Mouse (Mus musculus) neural tube, embryonic 15.5 days (tissue): ENCODE data around the gene Gm49354. TPM values are rescaled to one million over a fixed set of nuclear protein-coding genes. Genes with fewer than 3 reads are reported as not detected.
"Not testable (repeated sequence)": the region's sequence is repeated elsewhere in the genome, so short reads cannot be mapped to it uniquely, and the experiment has no call there.

Source experiments
- ATAC-seq: fragments of 200-750 bp; cut with Nextera tagmentation; 2 replicates; pipeline ENCODE4 v1.8.0; 2017; ENCODE audit warnings: mild to moderate bottlenecking, moderate TSS enrichment, moderate library complexity; ENCODE audit not compliant: low FRiP score
- H3K27ac ChIP-seq: fragments of 300-500 bp; sonication (generic); replicated peaks from 2 replicates; pipeline ENCODE4 v1.5.1; 2015; ENCODE audit warnings: mild to moderate bottlenecking, inconsistent platforms
- H3K27me3 ChIP-seq: fragments of 300-500 bp; sonication (generic); replicated peaks from 2 replicates; pipeline ENCODE4 v1.6.1; 2015; ENCODE audit warnings: inconsistent platforms
- H3K36me3 ChIP-seq: fragments of 300-500 bp; sonication (generic); 2 replicates; pipeline ENCODE4 v1.6.1; 2015; ENCODE audit warnings: inconsistent platforms
- H3K4me1 ChIP-seq: fragments of 300-500 bp; sonication (generic); 2 replicates; pipeline ENCODE4 v1.6.1; 2015; ENCODE audit warnings: inconsistent platforms
- H3K4me2 ChIP-seq: fragments of 300-500 bp; sonication (generic); 2 replicates; pipeline ENCODE4 v1.6.1; 2015; ENCODE audit warnings: inconsistent platforms, mild to moderate bottlenecking, moderate library complexity
- H3K4me3 ChIP-seq: fragments of 300-500 bp; sonication (generic); replicated peaks from 2 replicates; pipeline ENCODE4 v1.5.1; 2015; ENCODE audit warnings: mild to moderate bottlenecking, inconsistent platforms
- H3K9ac ChIP-seq: fragments of 300-500 bp; sonication (generic); replicated peaks from 2 replicates; pipeline ENCODE4 v1.6.1; 2015; ENCODE audit warnings: mild to moderate bottlenecking, inconsistent platforms
- H3K9me3 ChIP-seq: fragments of 300-500 bp; sonication (generic); replicated peaks from 2 replicates; pipeline ENCODE4 v1.6.1; 2016; ENCODE audit warnings: inconsistent platforms
- whole genome bisulfite sequencing: fragments of 180-500 bp; shearing (Covaris S2); methylation state at CpG from one replicate; pipeline ENCODE4 v1.1.7; 2015; ENCODE audit warnings: mixed read lengths; 5-methylcytosine and 5-hydroxymethylcytosine counted together
- polyA plus RNA-seq: library from polyadenylated mRNA; unstranded; fragments of >200 nt; fragmentation: Nextera tagmentation; extraction: Ambion mirVana; gene quantifications from 2 replicates; pipeline ENCODE4 v1.2.1, GENCODE M21; 2015

Gene Gm49354
- polyA plus RNA-seq, 1 experiment from 2014 or later: not detected

GRCm38 (mm10) chr13:59795807-59796465 is 13.9 kb upstream of the Gm49354 start:
- H3K4me2 ChIP-seq: no peak overlapping the region
- no peaks in the 10 kb centered on the region for H3K4me1 ChIP-seq
- no peak overlapping the region for H3K27ac ChIP-seq
- no peaks in the 10 kb centered on the region for H3K27me3 ChIP-seq
- peaks cover 91% of the 10 kb centered on the region for H3K36me3 ChIP-seq
- H3K9ac ChIP-seq: no peak overlapping the region
- ATAC-seq: no peak
- no peaks in the 10 kb centered on the region for H3K9me3 ChIP-seq
- WGBS: 95% methylated on average over 6 of the region's 6 CpGs
- H3K4me3 ChIP-seq: no peak overlapping the region

GRCm38 (mm10) chr13:59794786-59795185 is 12.7 kb upstream of the Gm49354 start:
- Histone ChIP-seq H3K9me3 (no peaks in the 10 kb centered on the region), H3K9ac (no peak overlapping the region), H3K27me3 (no peaks in the 10 kb centered on the region), H3K4me2 (no peak overlapping the region), H3K4me3 (no peak overlapping the region), H3K27ac (no peak overlapping the region), H3K4me1 (no peaks in the 10 kb centered on the region), H3K36me3 (peaks cover 90% of the 10 kb centered on the region)
- 97% methylated on average over 1 of the region's 1 CpGs for WGBS
- ATAC-seq: no peak

GRCm38 (mm10) chr13:59779744-59780264 is 2.2 kb downstream of the Gm49354 start:
- H3K9ac ChIP-seq, H3K4me3 ChIP-seq, H3K4me2 ChIP-seq, ATAC-seq, H3K27me3 ChIP-seq, H3K27ac ChIP-seq, H3K4me1 ChIP-seq, H3K9me3 ChIP-seq: not testable (repeated sequence)
- H3K36me3 ChIP-seq: peaks cover 95% of the 10 kb centered on the region
- WGBS: 96% methylated on average over 1 of the region's 1 CpGs

DNA sequence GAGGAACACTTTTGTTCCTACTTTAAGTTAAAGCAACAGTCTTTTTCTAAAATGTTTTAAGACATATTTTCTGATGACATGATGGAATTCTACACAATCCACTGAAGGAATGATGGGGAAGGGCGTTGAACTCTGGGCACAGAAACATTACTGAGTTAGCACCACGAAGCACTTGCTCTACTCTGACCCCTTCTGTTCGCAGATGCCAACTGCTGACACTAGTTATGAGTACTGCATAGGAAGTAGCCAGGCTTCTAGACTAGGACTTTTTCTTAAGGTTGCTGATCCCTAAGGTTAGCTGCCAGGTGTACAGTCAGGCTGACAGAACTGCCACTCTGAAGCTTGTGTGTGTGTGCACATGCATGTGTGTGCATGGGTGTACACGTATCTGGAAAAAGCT is 2.8 kb downstream of the Gm49354 start:
- no peaks in the 10 kb centered on the region for H3K4me1 ChIP-seq
- no peak overlapping the region for H3K4me2 ChIP-seq
- H3K27ac ChIP-seq: no peak overlapping the region
- H3K36me3 ChIP-seq: peaks cover 91% of the 10 kb centered on the region
- H3K9me3 ChIP-seq: no peaks in the 10 kb centered on the region
- 88% methylated on average over 4 of the region's 4 CpGs for WGBS
- ATAC-seq: no peak
- H3K9ac ChIP-seq: no peak overlapping the region
- no peak overlapping the region for H3K4me3 ChIP-seq
- H3K27me3 ChIP-seq: no peaks in the 10 kb centered on the region

GRCm38 (mm10) chr13:59775168-59775567 is 6.9 kb downstream of the Gm49354 start:
- Histone ChIP-seq H3K27me3 (no peaks in the 10 kb centered on the region), H3K9ac (no peak overlapping the region), H3K9me3 (no peaks in the 10 kb centered on the region), H3K4me2 (no peak overlapping the region), H3K27ac (no peak overlapping the region), H3K4me3 (no peak overlapping the region), H3K36me3 (peaks cover 62% of the 10 kb centered on the region), H3K4me1 (peaks cover 10% of the 10 kb centered on the region)
- WGBS: 87% methylated on average over 3 of the region's 3 CpGs
- no peak for ATAC-seq

DNA sequence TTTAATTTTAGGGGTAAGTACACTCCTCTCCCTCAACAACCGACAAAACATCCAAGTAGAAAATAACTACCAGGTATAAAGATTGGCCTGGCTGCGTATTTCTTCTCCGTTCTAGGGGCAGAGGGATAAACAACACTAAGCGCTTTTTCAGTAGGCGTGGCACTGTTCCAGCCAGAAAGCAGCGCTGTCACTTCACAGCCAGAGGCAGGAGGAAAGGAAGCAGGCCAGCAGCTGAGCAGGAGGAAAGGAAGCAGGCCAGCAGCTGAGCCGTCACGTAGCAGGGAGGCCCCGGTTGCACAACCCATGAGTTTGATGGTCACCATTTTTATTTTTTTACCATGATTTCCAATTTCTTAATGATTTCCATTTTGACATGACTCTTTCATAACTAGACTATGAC is 10.8 kb downstream of the Gm49354 start:
- Histone ChIP-seq H3K4me2 (peak overlapping the region; percentile 74), H3K27ac (peak overlapping the region; percentile 99), H3K4me3 (peak overlapping the region; percentile 91; the same call in 1 of the 2 replicates), H3K9ac (no peak overlapping the region), H3K4me1 (peaks cover 39% of the 10 kb centered on the region), H3K9me3 (no peaks in the 10 kb centered on the region), H3K27me3 (no peaks in the 10 kb centered on the region), H3K36me3 (peaks cover 26% of the 10 kb centered on the region)
- 61% methylated on average over 9 of the region's 9 CpGs for WGBS
- no peak for ATAC-seq

GRCm38 (mm10) chr13:59770847-59771246 is 11.2 kb downstream of the Gm49354 start:
- peaks cover 43% of the 10 kb centered on the region for H3K4me1 ChIP-seq
- peak overlapping the region; percentile 80 for H3K9ac ChIP-seq
- H3K27me3 ChIP-seq: no peaks in the 10 kb centered on the region
- H3K27ac ChIP-seq: peak overlapping the region; percentile 99
- peak overlapping the region; percentile 91 for H3K4me3 ChIP-seq
- peaks cover 22% of the 10 kb centered on the region for H3K36me3 ChIP-seq
- no peaks in the 10 kb centered on the region for H3K9me3 ChIP-seq
- ATAC-seq: no peak
- H3K4me2 ChIP-seq: peak overlapping the region; percentile 74
- 70% methylated on average over 9 of the region's 9 CpGs for WGBS

DNA sequence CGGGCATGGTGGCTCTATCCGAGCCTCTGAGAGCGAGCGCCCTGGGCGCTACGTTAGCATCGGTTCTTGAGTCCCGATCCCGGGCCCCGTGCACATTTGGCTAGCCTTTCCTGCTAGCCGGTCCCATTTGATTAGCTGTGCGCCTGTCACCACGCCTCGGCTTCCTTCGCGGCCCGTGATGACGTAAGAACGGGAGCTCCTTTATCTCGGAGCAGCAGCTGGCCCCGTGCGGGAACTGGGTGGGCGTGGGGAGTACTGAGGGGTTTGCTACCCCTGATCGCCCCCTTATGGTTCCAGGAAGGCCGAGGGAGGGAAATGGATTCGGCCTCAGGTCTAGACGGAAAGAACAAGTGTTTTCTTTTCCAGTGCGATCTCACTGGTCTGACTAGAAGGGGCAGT is 11.9 kb downstream of the Gm49354 start:
- ATAC-seq: peak; percentile 90
- Histone ChIP-seq H3K9ac (peak overlapping the region; percentile 80), H3K36me3 (peaks cover 17% of the 10 kb centered on the region), H3K27ac (peak overlapping the region; percentile 99), H3K4me1 (peaks cover 47% of the 10 kb centered on the region), H3K4me3 (peak overlapping the region; percentile 91), H3K27me3 (no peaks in the 10 kb centered on the region), H3K4me2 (peak overlapping the region; percentile 74), H3K9me3 (no peaks in the 10 kb centered on the region)
- under 1% methylated on average over 28 of the region's 28 CpGs for WGBS

GRCm38 (mm10) chr13:59769296-59770163 is 12.5 kb downstream of the Gm49354 start, which contains the start of gene Isca1:
Gene Isca1, minus strand, starts transcription at chr13:59769810.
- WGBS: under 1% methylated on average over 91 of the region's 91 CpGs
- Histone ChIP-seq H3K4me1 (peaks cover 47% of the 10 kb centered on the region), H3K9me3 (no peaks in the 10 kb centered on the region), H3K36me3 (peaks cover 12% of the 10 kb centered on the region), H3K27me3 (no peaks in the 10 kb centered on the region), H3K4me3 (peak within 1 kb of the TSS; percentile 91), H3K9ac (peak within 1 kb of the TSS; percentile 80), H3K4me2 (peak within 1 kb of the TSS; percentile 74), H3K27ac (peak within 1 kb of the TSS; percentile 99)
- peak; percentile 98 for ATAC-seq

DNA sequence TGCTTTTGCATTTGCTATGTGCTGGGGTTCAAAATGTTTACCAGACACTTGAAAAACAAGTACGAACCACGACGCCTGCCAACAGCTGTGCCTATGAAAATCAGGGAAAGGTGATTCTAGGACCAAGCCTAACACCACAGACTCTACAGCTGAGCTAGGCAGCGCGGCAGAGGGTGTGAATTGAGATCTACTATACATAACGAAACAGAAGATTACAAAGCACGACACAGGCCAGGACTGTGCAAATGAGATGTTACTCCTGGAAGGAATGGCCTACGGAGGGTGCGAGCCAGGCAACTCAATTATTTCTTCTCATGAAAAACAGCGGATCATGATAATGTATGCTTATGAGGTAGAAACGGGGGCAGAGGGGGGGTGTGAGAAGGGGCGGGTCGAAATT is 13.5 kb downstream of the Gm49354 start:
- Histone ChIP-seq H3K36me3 (peaks cover 10% of the 10 kb centered on the region), H3K9me3 (no peaks in the 10 kb centered on the region), H3K4me3 (peak overlapping the region; percentile 91), H3K4me1 (peaks cover 47% of the 10 kb centered on the region), H3K27me3 (no peaks in the 10 kb centered on the region), H3K27ac (no peak overlapping the region), H3K4me2 (peak overlapping the region; percentile 74), H3K9ac (peak overlapping the region; percentile 80)
- 34% methylated on average over 13 of the region's 13 CpGs for WGBS
- ATAC-seq: no peak

GRCm38 (mm10) chr13:59766786-59767515 is 15.1 kb downstream of the Gm49354 start:
- Histone ChIP-seq H3K27me3 (no peaks in the 10 kb centered on the region), H3K4me1 (peaks cover 47% of the 10 kb centered on the region), H3K4me3 (no peak overlapping the region), H3K27ac (no peak overlapping the region), H3K9me3 (no peaks in the 10 kb centered on the region), H3K4me2 (peak overlapping the region; percentile 74), H3K36me3 (peaks cover 9% of the 10 kb centered on the region; the same call in 1 of the 2 replicates), H3K9ac (no peak overlapping the region)
- 67% methylated on average over 11 of the region's 11 CpGs for WGBS
- ATAC-seq: no peak
